ENCODE assay signal across 10 mouse cellular contexts in genomic region chr7:132767999-132768370, GRCm38 (mm10). TPM values are rescaled to one million over a fixed set of nuclear protein-coding genes. Genes with fewer than 3 reads are reported as not detected.
DNase-seq lines count a peak whose midpoint lies in the region; ATAC-seq and TF ChIP-seq lines count a peak whose summit lies in the region.
"Had no signal": no experiment of that assay in that cellular context is flagged by ENCODE, and none has a peak within 500 bp of the region (broad histone marks: within the 10 kb centered on the region; RNA-seq: fewer than 3 reads in every experiment).

No protein-coding gene starts in this region.

- TF ChIP-seq CTCF in small intestine, adult 2 months (IDR thresholded peaks at IDR 0.05; ENCODE audit: extremely low read depth, insufficient read length, insufficient replicate concordance, low read depth, low read length): no peak

- no peak overlapping the region for H3K9ac ChIP-seq in hindbrain, embryonic 12.5 days
- no peak overlapping the region for H3K9ac ChIP-seq in hindbrain, embryonic 11.5 days (ENCODE audit: low read depth, low read length)
- H3K9ac ChIP-seq in hindbrain, embryonic 13.5 days: no peak overlapping the region

- intact Hi-C loops in left cerebral cortex, postnatal 10 days (cut with DNase I): no loop called here

- H3K27me3 ChIP-seq in hindbrain, embryonic 12.5 days: no peaks in the 10 kb centered on the region
- no peaks in the 10 kb centered on the region for H3K27me3 ChIP-seq in hindbrain, embryonic 11.5 days (ENCODE audit: control insufficient read depth, insufficient read depth, low read length)
- H3K27me3 ChIP-seq in hindbrain, embryonic 13.5 days: no peaks in the 10 kb centered on the region
- no peaks in the 10 kb centered on the region for H3K27me3 ChIP-seq in small intestine, adult 2 months (ENCODE audit: control insufficient read depth, insufficient read depth, low read length)

- DNase-seq in hindbrain, embryonic 11.5 days (ENCODE audit: low spot score): no peak
- DNase-seq in thymus, postnatal 14 days: peak; percentile 18
- DNase-seq in thymus, adult 18-20 months: no peak
- DNase-seq in cerebellum, postnatal 25 days: no peak
- no peak for DNase-seq in left cerebral cortex, postnatal 10 days (ENCODE audit: extremely low spot score in 1 of 2, low spot score in 2 of 2)
- DNase-seq: gastrocnemius, postnatal 10 days; lung, postnatal 14 days had no signal

- peak overlapping the region; percentile 69 for H3K27ac ChIP-seq in hindbrain, embryonic 12.5 days
- no peak overlapping the region for H3K27ac ChIP-seq in hindbrain, embryonic 11.5 days (ENCODE audit: low read depth, low read length)
- peak overlapping the region; percentile 77 for H3K27ac ChIP-seq in hindbrain, embryonic 13.5 days
- H3K27ac ChIP-seq in small intestine, adult 2 months (ENCODE audit: insufficient read depth, low read depth, low read length): peak overlapping the region; percentile 23; the same call in 1 of the 2 replicates

- no peak for TF ChIP-seq POLR2A in small intestine, adult 2 months (IDR thresholded peaks at IDR 0.05; ENCODE audit: low read depth, low read length)

- 81% methylated on average over 4 of the region's 4 CpGs for WGBS in hindbrain, embryonic 12.5 days
- 92% methylated on average over 4 of the region's 4 CpGs for WGBS in hindbrain, embryonic 11.5 days
- WGBS in hindbrain, embryonic 13.5 days: 80% methylated on average over 4 of the region's 4 CpGs
- 56% methylated on average over 4 of the region's 4 CpGs for WGBS in small intestine, adult 2 months

- ATAC-seq in hindbrain, embryonic 12.5 days (ENCODE audit: low FRiP score): 0 out of 2 replicates have a peak, but pooled peaks have one; percentile 38
- no peak for ATAC-seq in hindbrain, embryonic 11.5 days (ENCODE audit: low FRiP score)
- no peak for ATAC-seq in hindbrain, embryonic 13.5 days (ENCODE audit: low FRiP score)

- no peaks in the 10 kb centered on the region for H3K9me3 ChIP-seq in hindbrain, embryonic 12.5 days (replicated peaks)
- no peaks in the 10 kb centered on the region for H3K9me3 ChIP-seq in hindbrain, embryonic 11.5 days (ENCODE audit: control insufficient read depth, low read length)
- no peaks in the 10 kb centered on the region for H3K9me3 ChIP-seq in hindbrain, embryonic 13.5 days

- no peak overlapping the region for H3K4me2 ChIP-seq in hindbrain, embryonic 12.5 days (replicated peaks)
- H3K4me2 ChIP-seq in hindbrain, embryonic 11.5 days (replicated peaks; ENCODE audit: low read depth, low read length): no peak overlapping the region
- no peak overlapping the region for H3K4me2 ChIP-seq in hindbrain, embryonic 13.5 days

- H3K4me3 ChIP-seq in hindbrain, embryonic 12.5 days: no peak overlapping the region
- H3K4me3 ChIP-seq in hindbrain, embryonic 11.5 days (ENCODE audit: low read depth, low read length): no peak overlapping the region
- H3K4me3 ChIP-seq in hindbrain, embryonic 13.5 days: no peak overlapping the region
- no peak overlapping the region for H3K4me3 ChIP-seq in small intestine, adult 2 months (ENCODE audit: low read depth, low read length)

- peaks cover 22% of the 10 kb centered on the region for H3K4me1 ChIP-seq in hindbrain, embryonic 12.5 days
- H3K4me1 ChIP-seq in hindbrain, embryonic 11.5 days (replicated peaks; ENCODE audit: control insufficient read depth, insufficient read depth, low read length): no peaks in the 10 kb centered on the region
- peaks cover 43% of the 10 kb centered on the region for H3K4me1 ChIP-seq in hindbrain, embryonic 13.5 days (replicated peaks)
- peaks cover 54% of the 10 kb centered on the region for H3K4me1 ChIP-seq in small intestine, adult 2 months (ENCODE audit: control insufficient read depth, insufficient read depth, insufficient read length, low read length)

- H3K36me3 ChIP-seq in hindbrain, embryonic 12.5 days: 0 out of 2 replicates have a peak, but pooled peaks cover 12% of the 10 kb centered on the region
- no peaks in the 10 kb centered on the region for H3K36me3 ChIP-seq in hindbrain, embryonic 11.5 days (ENCODE audit: control insufficient read depth, insufficient read depth, low read length)
- H3K36me3 ChIP-seq in hindbrain, embryonic 13.5 days: peaks cover 19% of the 10 kb centered on the region
- peaks cover 19% of the 10 kb centered on the region for H3K36me3 ChIP-seq in small intestine, adult 2 months (ENCODE audit: control insufficient read depth, insufficient read depth, low read length)

RNA-seq across cellular contexts. Expression of gene Fam53b, which starts 45.7 kb away (rescaled TPM):
- polyA plus RNA-seq in hindbrain, embryonic 12.5 days (2016; fragmentation: Nextera tagmentation; extraction: Ambion mirVana): 22.7 and 25.3 TPM in 2 replicates
- 16.9 and 17.0 TPM in 2 replicates for polyA plus RNA-seq in hindbrain, embryonic 11.5 days (2014; fragmentation: Nextera tagmentation; extraction: Ambion mirVana)
- polyA plus RNA-seq in hindbrain, embryonic 13.5 days (2015; fragmentation: Nextera tagmentation; extraction: Ambion mirVana): 16.9 and 19.3 TPM in 2 replicates
- polyA plus RNA-seq in small intestine, adult 2 months (2012; rRNA removed): 24.6 and 55.7 TPM in 2 replicates
- total RNA-seq in left cerebral cortex, postnatal 10 days (2021): 10 to 100 TPM; 13.9 to 14.5 TPM
